Mouse (Mus musculus): Measurements from ENCODE around the gene Olfr1101.

The Olfr1101 gene

DNA sequence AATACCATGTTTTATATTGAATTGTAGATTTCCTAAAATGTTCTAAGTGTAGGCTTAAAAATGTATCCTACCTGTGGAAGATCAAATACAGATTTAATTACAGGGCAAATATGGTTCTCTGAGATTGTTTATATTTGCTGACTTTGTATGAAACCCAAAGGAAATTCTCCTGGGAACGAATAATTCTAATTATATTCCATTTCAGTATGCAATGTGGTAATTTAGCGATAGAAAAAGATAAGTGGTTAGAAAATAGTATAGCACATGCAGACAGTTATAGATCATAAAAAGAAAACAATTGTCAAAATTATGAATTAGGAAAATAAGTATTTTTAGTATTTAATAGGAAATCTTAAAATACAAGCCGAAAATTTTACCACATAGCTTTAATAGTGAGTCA, at the start of gene Olfr1101:
Gene Olfr1101, minus strand, starts transcription at position 101 of the 400 bp plus-strand sequence.
- no peak for DNase-seq (ENCODE audit: low spot score in 2 of 2)

DNA sequence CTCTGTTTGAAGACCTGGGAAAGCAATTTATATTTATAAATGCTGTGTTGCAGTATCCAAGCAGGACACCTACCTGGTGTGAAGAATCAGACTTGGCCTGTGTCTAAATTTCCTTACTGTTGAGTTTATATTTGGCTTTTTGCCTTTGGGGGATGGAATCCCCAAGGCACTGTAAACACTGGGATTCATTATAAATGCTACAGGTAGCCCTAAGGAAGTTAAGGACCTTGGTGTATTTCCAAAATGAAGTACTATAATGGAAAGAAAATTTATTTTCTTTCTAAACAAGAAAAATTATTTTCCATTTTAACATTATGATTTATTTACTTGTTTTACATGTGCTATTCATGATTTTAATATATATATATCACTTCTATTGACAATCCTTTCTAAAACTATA, 45.4 kb upstream of the Olfr1101 start, which contains the start of gene Olfr1105:
Gene Olfr1105, minus strand, starts transcription at position 101 of the 400 bp plus-strand sequence.
- DNase-seq (ENCODE audit: low spot score in 2 of 2), result no peak

DNA sequence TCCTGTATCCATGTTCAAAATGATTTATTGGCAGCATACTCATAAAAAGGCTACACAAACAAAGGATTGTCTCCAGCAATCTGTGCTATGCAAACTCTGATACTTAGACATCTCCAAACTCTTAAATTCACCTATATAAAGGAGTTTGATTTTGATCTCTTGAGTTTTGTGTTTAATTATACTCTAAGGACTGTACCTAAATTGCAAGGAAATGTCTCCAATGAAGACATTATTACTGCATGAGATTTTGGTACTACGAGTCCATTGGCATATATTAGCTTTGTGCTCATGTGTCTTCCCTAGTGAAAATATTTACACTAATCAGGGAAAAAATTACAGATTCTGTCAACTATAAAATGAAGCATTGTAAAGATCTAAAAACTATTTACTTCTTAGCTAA, 36.0 kb upstream of the Olfr1101 start, which contains the start of gene Olfr1104:
Gene Olfr1104, minus strand, starts transcription at position 101 of the 400 bp plus-strand sequence.
- no peak for DNase-seq (ENCODE audit: low spot score in 2 of 2)

DNA sequence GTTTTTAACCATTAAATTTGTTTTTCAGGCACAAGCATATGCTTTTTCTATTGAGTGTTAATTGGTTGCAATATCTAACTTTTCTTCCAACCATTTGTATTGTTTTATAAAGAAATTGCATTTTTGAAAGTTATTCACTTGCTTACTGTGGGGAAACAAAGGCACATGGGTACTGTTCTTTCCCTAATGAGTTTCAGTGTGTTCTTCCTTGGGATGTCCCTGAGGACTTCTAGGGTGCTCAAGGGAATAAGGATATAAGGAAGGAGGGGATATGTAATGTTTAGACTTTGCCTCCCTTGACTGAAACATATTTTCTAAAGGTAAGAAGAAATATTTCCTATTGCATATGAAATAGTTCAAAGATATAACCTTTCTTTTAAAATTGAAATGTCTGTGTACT, 7.1 kb upstream of the Olfr1101 start, which contains the start of gene Olfr1102:
Gene Olfr1102, plus strand, starts transcription at position 301 of the 400 bp plus-strand sequence.
- no peak for DNase-seq (ENCODE audit: low spot score in 2 of 2)

DNA sequence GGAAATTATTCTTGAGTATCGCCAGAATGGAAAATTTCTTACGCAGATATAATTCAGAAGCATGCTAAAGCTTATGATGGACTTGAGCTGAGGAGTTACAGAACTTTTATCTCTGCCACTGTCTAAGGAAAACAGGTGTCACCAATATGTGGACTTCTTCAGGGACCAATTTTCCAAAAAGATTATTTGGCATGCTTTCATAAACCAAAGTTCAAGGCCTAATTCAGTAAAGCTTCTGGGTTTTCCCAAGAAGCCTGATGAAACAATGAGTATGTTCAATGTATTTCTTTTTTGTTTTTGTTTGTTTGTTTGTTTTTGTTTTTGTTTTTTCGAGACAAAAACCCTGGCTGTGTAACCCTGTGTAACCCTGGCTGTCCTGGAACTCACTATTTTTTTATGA, 11.2 kb downstream of the Olfr1101 start, which contains the start of gene Olfr1100:
Gene Olfr1100, minus strand, starts transcription at position 101 of the 400 bp plus-strand sequence.
- DNase-seq (ENCODE audit: low spot score in 2 of 2), result no peak

DNA sequence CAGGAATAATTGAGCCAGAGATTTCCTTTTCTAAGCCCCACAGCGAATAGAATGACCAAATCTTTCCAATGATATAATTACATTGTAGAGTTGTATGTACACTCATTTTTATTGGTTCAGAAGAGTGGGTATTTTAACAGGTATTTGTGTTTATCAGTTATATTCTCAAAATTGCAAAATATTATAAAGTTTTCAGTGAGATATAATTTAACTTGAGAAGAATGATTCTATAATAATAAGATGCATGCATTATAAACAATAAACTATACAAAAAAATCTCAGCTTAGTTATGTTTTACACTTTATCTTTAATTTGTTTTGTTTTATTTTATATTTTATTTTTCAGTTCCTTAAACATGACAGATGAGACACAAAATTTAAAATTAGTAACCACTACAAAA, 30.4 kb downstream of the Olfr1101 start, which contains the start of gene Olfr1099:
Gene Olfr1099, minus strand, starts transcription at position 101 of the 400 bp plus-strand sequence.
- DNase-seq (ENCODE audit: low spot score in 2 of 2), result no peak

Data from spleen, postnatal 14 days (tissue).